Mouse (Mus musculus): Measurements from ENCODE around the gene Trim30a. TPM values are rescaled to one million over a fixed set of nuclear protein-coding genes. Genes with fewer than 3 reads are reported as not detected.
"Not testable (repeated sequence)": the region's sequence is repeated elsewhere in the genome, so short reads cannot be mapped to it uniquely, and the experiment has no call there.

The Trim30a gene
- polyA plus RNA-seq (2015; fragmentation: Nextera tagmentation; extraction: Ambion mirVana), result 1.7 and 1.9 TPM in 2 replicates

- WGBS (ENCODE audit: insufficient replicate concordance), result 22% methylated on average over 3 of the region's 3 CpGs
Observed at GRCm38 (mm10) chr7:104465065-104465744, at the start of gene Trim30a. Gene Trim30a (minus strand): TSS chr7:104465193.

GRCm38 (mm10) chr7:104507421-104508065 lies 42.5 kb upstream of the Trim30a start, which contains the start of gene Trim30d:
Gene Trim30d (minus strand): TSS chr7:104507849.
- H3K36me3 ChIP-seq; H3K9ac ChIP-seq; H3K27me3 ChIP-seq; H3K4me3 ChIP-seq (replicated peaks); H3K4me2 ChIP-seq; DNase-seq; H3K4me1 ChIP-seq (replicated peaks); H3K9me3 ChIP-seq (replicated peaks); H3K27ac ChIP-seq: not testable (repeated sequence)
- ATAC-seq (ENCODE audit: low read depth), result peak; percentile 48; the same call in 1 of the 2 replicates

More at GRCm38 (mm10) chr7:104465065-104465744, at the start of gene Trim30a:
- H3K4me3 ChIP-seq (replicated peaks), result no peak within 1 kb of the TSS
- H3K4me2 ChIP-seq, result peak within 1 kb of the TSS; percentile 32; the same call in 1 of the 2 replicates
- H3K36me3 ChIP-seq, result no peaks in the 10 kb centered on the region
- DNase-seq (no peak), ATAC-seq (ENCODE audit: low read depth) (peak; percentile 75)
- H3K9ac ChIP-seq, result no peak within 1 kb of the TSS
- no peaks in the 10 kb centered on the region for H3K27me3 ChIP-seq
- no peak within 1 kb of the TSS for H3K27ac ChIP-seq
- H3K4me1 ChIP-seq (replicated peaks), result no peaks in the 10 kb centered on the region
- no peaks in the 10 kb centered on the region for H3K9me3 ChIP-seq (replicated peaks)

- Histone ChIP-seq H3K9ac (no peak overlapping the region), H3K27ac (no peak overlapping the region)
Observed at GRCm38 (mm10) chr7:104501589-104502371, 36.8 kb upstream of the Trim30a start.

DNA sequence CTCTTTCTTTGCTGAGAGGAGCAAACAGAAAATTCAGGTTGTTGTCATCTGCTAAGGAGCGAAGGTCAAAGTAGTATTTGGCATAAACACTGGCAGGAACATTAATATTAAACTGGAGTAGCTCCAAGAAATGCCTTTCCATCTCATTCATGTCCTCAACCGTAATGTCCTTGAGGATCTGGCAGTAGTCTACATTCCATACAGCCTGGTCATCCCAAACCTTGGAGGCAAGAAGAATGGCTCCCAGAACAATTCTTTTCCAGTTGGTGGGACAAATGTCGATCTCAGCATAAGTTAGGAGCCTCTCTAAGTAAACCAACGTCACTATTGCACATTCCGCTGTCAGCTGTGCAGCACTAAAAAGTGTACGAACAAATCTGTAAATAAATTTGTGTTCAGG lies 36.2 kb upstream of the Trim30a start:
- H3K36me3 ChIP-seq; H3K9ac ChIP-seq; ATAC-seq (ENCODE audit: low read depth); H3K9me3 ChIP-seq (replicated peaks); DNase-seq; H3K4me1 ChIP-seq (replicated peaks); H3K27ac ChIP-seq; H3K27me3 ChIP-seq; H3K4me3 ChIP-seq (replicated peaks); H3K4me2 ChIP-seq: not testable (repeated sequence)
- WGBS (ENCODE audit: insufficient replicate concordance), result 51% methylated on average over 6 of the region's 6 CpGs

More at GRCm38 (mm10) chr7:104501589-104502371, 36.8 kb upstream of the Trim30a start:
- H3K36me3 ChIP-seq, result no peaks in the 10 kb centered on the region
- H3K4me1 ChIP-seq (replicated peaks), result no peaks in the 10 kb centered on the region
- ATAC-seq (ENCODE audit: low read depth) (peak; percentile 62), DNase-seq (no peak)
- no peaks in the 10 kb centered on the region for H3K9me3 ChIP-seq (replicated peaks)
- peak overlapping the region; percentile 57 for H3K4me2 ChIP-seq
- WGBS (ENCODE audit: insufficient replicate concordance), result 2% methylated on average over 58 of the region's 59 CpGs
- peaks cover 8% of the 10 kb centered on the region for H3K27me3 ChIP-seq
- peak overlapping the region; percentile 51 for H3K4me3 ChIP-seq (replicated peaks)

- not testable (repeated sequence) for H3K9ac ChIP-seq; ATAC-seq (ENCODE audit: low read depth); DNase-seq; H3K4me1 ChIP-seq (replicated peaks); H3K9me3 ChIP-seq (replicated peaks); H3K4me2 ChIP-seq; H3K36me3 ChIP-seq; H3K27me3 ChIP-seq; H3K4me3 ChIP-seq (replicated peaks); H3K27ac ChIP-seq
- WGBS (ENCODE audit: insufficient replicate concordance), result 74% methylated on average over 7 of the region's 8 CpGs
Observed at GRCm38 (mm10) chr7:104499464-104499863, 34.5 kb upstream of the Trim30a start.

DNA sequence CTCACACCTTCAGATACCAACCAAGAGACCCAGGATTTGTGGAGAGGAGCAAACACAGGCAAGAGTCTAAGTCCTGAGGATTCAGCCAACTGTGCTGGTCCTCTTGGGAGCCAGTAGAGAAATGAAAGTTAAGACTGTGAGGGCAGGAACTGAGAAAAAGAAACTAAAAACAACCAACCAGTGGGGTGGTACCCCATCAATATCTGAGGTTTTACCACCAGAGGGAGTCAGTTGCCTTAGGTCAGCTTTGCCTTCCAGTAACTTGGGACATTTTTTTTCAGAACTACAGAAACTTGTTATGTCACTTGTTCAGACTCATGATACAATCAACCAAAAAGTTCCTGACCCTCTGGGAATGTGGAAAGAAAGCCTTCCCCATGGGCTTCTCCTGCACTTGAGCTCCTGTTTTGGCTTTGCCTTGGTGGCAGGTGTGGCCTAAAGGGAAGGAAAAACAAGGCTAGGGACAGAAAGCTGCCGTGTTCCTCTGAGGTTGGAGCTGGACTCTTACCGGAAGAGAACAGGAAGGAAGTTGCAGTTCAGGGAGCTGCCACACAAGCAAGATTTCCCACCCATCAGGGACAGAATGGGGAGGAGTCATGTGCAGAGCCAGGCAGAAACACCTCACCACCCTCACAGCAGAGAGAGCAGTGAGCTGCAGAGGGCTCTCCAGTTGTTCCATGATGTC lies 18.9 kb downstream of the Trim30a start:
- Histone ChIP-seq H3K36me3 (no peaks in the 10 kb centered on the region), H3K9ac (no peak overlapping the region), H3K4me3 (replicated peaks) (0 out of 2 replicates have a peak overlapping the region, but pooled peaks have one; percentile 22), H3K27ac (no peak overlapping the region; the same call in 1 of the 2 replicates), H3K4me1 (replicated peaks) (no peaks in the 10 kb centered on the region; the same call in 1 of the 2 replicates), H3K9me3 (replicated peaks) (no peaks in the 10 kb centered on the region), H3K4me2 (peak overlapping the region; percentile 24; the same call in 1 of the 2 replicates), H3K27me3 (no peaks in the 10 kb centered on the region)
- ATAC-seq (ENCODE audit: low read depth), result peak; percentile 59; the same call in 1 of the 2 replicates
- no peak for DNase-seq
- 2% methylated on average over 2 of the region's 2 CpGs for WGBS (ENCODE audit: insufficient replicate concordance)

DNA sequence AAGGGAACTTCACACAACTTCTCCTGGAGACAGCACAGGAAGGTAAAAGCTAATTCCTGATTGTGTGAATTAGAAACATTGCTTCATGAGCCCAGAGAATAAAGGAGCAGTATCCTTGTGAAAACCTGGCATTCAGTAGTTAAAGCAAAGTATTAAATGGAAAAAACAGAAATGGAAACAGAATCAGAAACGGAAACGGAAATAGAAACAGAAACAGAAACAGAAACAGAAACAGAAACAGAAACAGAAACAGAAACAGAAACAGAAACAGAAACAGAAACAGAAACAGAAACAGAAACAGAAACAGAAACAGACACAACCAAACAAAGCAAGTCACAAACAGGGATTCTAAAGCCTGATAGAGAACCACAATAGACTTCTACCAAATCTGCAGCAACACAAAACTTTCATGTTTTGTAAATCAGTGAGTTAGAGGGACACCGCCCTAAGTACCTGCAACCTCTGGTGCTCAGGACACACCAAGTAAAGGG lies 60.5 kb downstream of the Trim30a start:
- no peaks in the 10 kb centered on the region for H3K36me3 ChIP-seq
- DNase-seq (no peak), ATAC-seq (ENCODE audit: low read depth) (no peak)
- no peaks in the 10 kb centered on the region for H3K9me3 ChIP-seq (replicated peaks)
- no peaks in the 10 kb centered on the region for H3K4me1 ChIP-seq (replicated peaks)
- WGBS (ENCODE audit: insufficient replicate concordance), result 69% methylated on average over 3 of the region's 3 CpGs
- H3K27me3 ChIP-seq, result no peaks in the 10 kb centered on the region
- H3K4me3 ChIP-seq (replicated peaks), result no peak overlapping the region
- H3K27ac ChIP-seq, result no peak overlapping the region
- H3K9ac ChIP-seq, result no peak overlapping the region
- H3K4me2 ChIP-seq, result no peak overlapping the region

DNA sequence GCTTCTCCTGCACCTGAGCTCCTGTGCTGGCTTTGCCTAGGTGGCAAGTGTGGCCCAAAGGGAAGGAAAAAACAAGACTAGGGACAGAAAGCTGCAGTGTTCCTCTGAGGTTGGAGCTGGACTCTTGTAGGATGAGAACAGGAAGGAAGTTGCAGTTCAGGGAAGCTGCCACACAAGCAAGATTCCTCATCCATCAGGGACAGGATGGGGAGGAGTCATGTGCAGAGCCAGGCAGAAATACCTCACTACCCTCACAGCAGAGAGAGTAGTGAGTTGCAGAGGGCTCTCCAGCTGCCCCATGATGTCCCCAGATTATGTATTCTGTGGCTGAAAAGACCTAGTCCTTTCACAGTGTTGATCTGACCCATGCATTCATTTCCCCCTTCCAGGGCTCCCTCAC lies 63.9 kb downstream of the Trim30a start:
- no peak for DNase-seq
- Histone ChIP-seq H3K4me2 (no peak overlapping the region), H3K4me1 (replicated peaks) (no peaks in the 10 kb centered on the region), H3K9me3 (replicated peaks) (no peaks in the 10 kb centered on the region), H3K4me3 (replicated peaks) (no peak overlapping the region), H3K36me3 (no peaks in the 10 kb centered on the region), H3K27me3 (no peaks in the 10 kb centered on the region), H3K27ac (no peak overlapping the region), H3K9ac (no peak overlapping the region)
- no peak for ATAC-seq (ENCODE audit: low read depth)

- no peaks in the 10 kb centered on the region for H3K27me3 ChIP-seq
- H3K4me3 ChIP-seq (replicated peaks), result no peak within 1 kb of the TSS
- DNase-seq, result no peak
- no peaks in the 10 kb centered on the region for H3K9me3 ChIP-seq (replicated peaks)
- no peaks in the 10 kb centered on the region for H3K36me3 ChIP-seq
- no peak within 1 kb of the TSS for H3K9ac ChIP-seq
- H3K27ac ChIP-seq, result no peak within 1 kb of the TSS
- ATAC-seq (ENCODE audit: low read depth), result no peak
- WGBS (ENCODE audit: insufficient replicate concordance), result 34% methylated on average over 1 of the region's 1 CpGs
- H3K4me2 ChIP-seq, result no peak within 1 kb of the TSS
- no peaks in the 10 kb centered on the region for H3K4me1 ChIP-seq (replicated peaks)
Observed at GRCm38 (mm10) chr7:104400698-104401097, 64.3 kb downstream of the Trim30a start, which contains the start of gene Trim30c. Gene Trim30c (minus strand): TSS chr7:104400837.

DNA sequence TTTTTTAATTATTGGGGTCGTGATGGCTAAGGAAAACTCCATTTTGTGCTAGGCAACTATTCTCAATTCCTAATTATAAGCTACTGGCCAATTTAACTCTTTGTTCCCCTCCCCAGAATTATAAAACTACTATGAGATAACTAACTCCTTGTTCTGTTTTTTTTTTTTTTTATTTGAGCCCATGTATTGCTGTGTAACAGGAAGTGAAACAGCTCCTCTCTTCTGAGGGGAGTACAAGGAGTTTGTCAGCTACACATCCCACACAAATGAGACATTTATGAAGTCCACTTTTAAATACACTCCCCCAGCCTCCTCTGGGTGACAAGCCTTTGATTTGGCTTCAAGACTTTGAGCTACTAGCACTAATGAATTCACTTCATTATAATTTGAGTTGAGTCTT lies 66.5 kb downstream of the Trim30a start:
- H3K4me3 ChIP-seq (replicated peaks), result no peak overlapping the region
- H3K4me1 ChIP-seq (replicated peaks), result no peaks in the 10 kb centered on the region
- ATAC-seq (ENCODE audit: low read depth) (no peak), DNase-seq (no peak)
- H3K9me3 ChIP-seq (replicated peaks), result no peaks in the 10 kb centered on the region
- WGBS (ENCODE audit: insufficient replicate concordance), result 54% methylated on average over 1 of the region's 1 CpGs
- H3K36me3 ChIP-seq, result no peaks in the 10 kb centered on the region
- H3K4me2 ChIP-seq, result no peak overlapping the region
- H3K27me3 ChIP-seq, result no peaks in the 10 kb centered on the region
- no peak overlapping the region for H3K9ac ChIP-seq
- H3K27ac ChIP-seq, result no peak overlapping the region

Data from liver, embryonic 13.5 days (tissue).